Mouse (Mus musculus) liver, postnatal 0 days (tissue): ENCODE results near the gene Slc44a1. TPM values are rescaled to one million over a fixed set of nuclear protein-coding genes. Genes with fewer than 3 reads are reported as not detected.

ENCODE experiments used
- ATAC-seq: fragments of 200-750 bp; cut with Nextera tagmentation; 2 replicates; pipeline ENCODE4 v1.8.0; 2017; ENCODE audit warnings: mild to moderate bottlenecking, moderate library complexity
- DNase-seq: peaks from one replicate; pipeline ENCODE4 v3.0.0-alpha.2; 2016
- H3K27ac ChIP-seq: fragments of 300-500 bp; sonication (generic); 2 replicates; pipeline ENCODE4 v1.5.1; 2014; ENCODE audit warnings: antibody characterized with exemption, moderate library complexity, mild to moderate bottlenecking, low read depth
- H3K27me3 ChIP-seq: fragments of 300-500 bp; sonication (generic); 2 replicates; pipeline ENCODE4 v1.6.1; 2014; ENCODE audit warnings: low read length, control low read depth, mixed read lengths; ENCODE audit not compliant: insufficient read depth
- H3K36me3 ChIP-seq: fragments of 300-500 bp; sonication (generic); replicated peaks from 2 replicates; pipeline ENCODE4 v1.6.1; 2014; ENCODE audit warnings: mild to moderate bottlenecking, control low read depth, low read length, moderate library complexity, mixed read lengths; ENCODE audit not compliant: insufficient read depth
- H3K4me1 ChIP-seq: fragments of 300-500 bp; sonication (generic); 2 replicates; pipeline ENCODE4 v1.6.1; 2014; ENCODE audit warnings: antibody characterized with exemption, mild to moderate bottlenecking, control low read depth; ENCODE audit not compliant: insufficient read depth
- H3K4me2 ChIP-seq: fragments of 300-500 bp; sonication (generic); 2 replicates; pipeline ENCODE4 v1.6.1; 2014; ENCODE audit warnings: low read depth, mild to moderate bottlenecking, low read length, moderate library complexity, mixed read lengths
- H3K4me3 ChIP-seq: fragments of 300-500 bp; sonication (generic); 2 replicates; pipeline ENCODE4 v1.5.1; 2014; ENCODE audit warnings: low read depth, low read length
- H3K9ac ChIP-seq: fragments of 300-500 bp; sonication (generic); replicated peaks from 2 replicates; pipeline ENCODE4 v1.6.1; 2014; ENCODE audit warnings: mild to moderate bottlenecking, moderate library complexity
- H3K9me3 ChIP-seq: fragments of 300-500 bp; sonication (generic); 2 replicates; pipeline ENCODE4 v1.6.1; 2016; ENCODE audit warnings: mild to moderate bottlenecking, control low read depth, low read length, mixed read lengths
- CTCF ChIP-seq: sonication (generic); IDR thresholded peaks from 2 replicates; pipeline ENCODE4 v1.5.1; 2016; ENCODE audit warnings: antibody characterized with exemption, low read depth
- EP300 ChIP-seq: IDR thresholded peaks from 2 replicates; pipeline ENCODE4 v1.6.1; 2016; ENCODE audit warnings: antibody characterized with exemption, low read depth, mild to moderate bottlenecking
- WGBS: fragments of 180-500 bp; shearing (Covaris S2); extraction: QIAGEN DNeasy Blood & Tissue Kit; methylation state at CpG from one replicate; pipeline ENCODE4 v1.1.7; 2014; ENCODE audit not compliant: insufficient replicate concordance; 5-methylcytosine and 5-hydroxymethylcytosine counted together
- polyA plus RNA-seq: library from polyadenylated mRNA; unstranded; fragments of >200 nt; fragmentation: Nextera tagmentation; extraction: Ambion mirVana; gene quantifications from 2 replicates; pipeline ENCODE4 v1.2.1, GENCODE M21; 2015

Slc44a1 gene
- polyA plus RNA-seq, 1 experiment from 2014 or later, result 11.6 TPM

DNA sequence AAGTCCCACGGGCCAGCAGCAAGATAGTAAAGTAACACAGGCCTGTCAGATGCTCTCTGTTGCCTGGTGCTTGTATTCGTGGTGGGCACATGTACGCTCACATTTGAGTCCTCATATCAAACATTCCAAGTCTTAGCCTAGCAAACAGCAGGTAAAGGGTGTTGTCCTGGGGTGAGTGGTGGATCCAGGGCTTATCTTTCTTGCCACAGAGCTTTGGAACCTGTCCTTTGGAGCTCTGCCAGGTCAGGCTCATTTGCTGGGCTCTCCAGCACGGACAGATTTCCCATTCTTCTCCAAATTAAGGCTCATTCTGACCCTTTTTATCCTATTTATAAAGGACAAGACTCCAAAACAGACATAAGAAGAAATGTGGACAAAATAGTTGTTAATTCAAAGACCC is 149.9 kb downstream of the Slc44a1 start:
- Histone ChIP-seq H3K4me1 (peaks cover 7% of the 10 kb centered on the region), H3K27ac (no peak overlapping the region), H3K4me2 (no peak overlapping the region), H3K4me3 (no peak overlapping the region), H3K27me3 (no peaks in the 10 kb centered on the region), H3K36me3 (no peaks in the 10 kb centered on the region), H3K9ac (no peak overlapping the region), H3K9me3 (no peaks in the 10 kb centered on the region)
- TF ChIP-seq EP300 (no peak), CTCF (no peak)
- peak; percentile 41 for DNase-seq
- ATAC-seq, result no peak
- 52% methylated on average over 4 of the region's 4 CpGs for WGBS

DNA sequence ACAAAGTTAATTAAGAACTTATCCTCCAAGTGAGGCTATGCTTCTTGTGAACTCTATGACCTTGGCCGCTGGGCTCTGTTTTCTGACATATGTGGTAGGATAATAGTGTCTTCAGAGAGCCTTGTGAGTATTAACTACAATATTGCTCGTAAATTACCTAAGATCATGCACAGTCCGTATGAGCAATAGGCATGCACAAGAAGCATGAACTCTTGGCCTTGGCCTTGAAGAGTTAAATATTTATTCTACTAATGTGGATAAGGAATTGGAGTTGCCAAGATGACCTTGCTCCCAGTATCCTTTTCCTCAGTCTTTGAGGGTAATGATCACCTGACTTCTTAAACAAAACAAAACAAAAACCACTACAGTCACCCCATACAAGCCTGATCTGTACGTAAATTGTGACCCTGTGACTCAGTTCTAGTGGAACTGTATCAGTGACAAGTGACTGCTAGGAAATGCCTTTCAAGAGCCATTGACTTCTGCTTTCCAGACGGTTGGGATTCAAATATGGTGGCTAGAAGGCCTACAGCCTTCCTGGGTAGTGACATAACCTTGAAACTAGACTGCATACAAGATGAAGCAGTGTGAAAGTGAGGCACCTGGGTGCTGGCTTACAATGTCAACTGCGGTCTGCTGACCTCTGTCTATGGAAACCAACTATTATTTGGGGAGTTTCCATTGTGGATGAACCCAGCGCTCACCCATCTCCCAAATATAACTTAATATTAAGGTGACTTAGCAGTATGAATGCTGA is 150.7 kb downstream of the Slc44a1 start:
- no peaks in the 10 kb centered on the region for H3K36me3 ChIP-seq
- peaks cover 7% of the 10 kb centered on the region for H3K4me1 ChIP-seq
- H3K4me3 ChIP-seq, result no peak overlapping the region
- H3K9me3 ChIP-seq, result no peaks in the 10 kb centered on the region
- no peak overlapping the region for H3K4me2 ChIP-seq
- TF ChIP-seq CTCF, result no peak
- TF ChIP-seq EP300, result no peak
- H3K27ac ChIP-seq, result no peak overlapping the region
- H3K27me3 ChIP-seq, result no peaks in the 10 kb centered on the region
- H3K9ac ChIP-seq, result no peak overlapping the region
- ATAC-seq (no peak), DNase-seq (no peak)
- WGBS, result 64% methylated on average over 7 of the region's 7 CpGs

DNA sequence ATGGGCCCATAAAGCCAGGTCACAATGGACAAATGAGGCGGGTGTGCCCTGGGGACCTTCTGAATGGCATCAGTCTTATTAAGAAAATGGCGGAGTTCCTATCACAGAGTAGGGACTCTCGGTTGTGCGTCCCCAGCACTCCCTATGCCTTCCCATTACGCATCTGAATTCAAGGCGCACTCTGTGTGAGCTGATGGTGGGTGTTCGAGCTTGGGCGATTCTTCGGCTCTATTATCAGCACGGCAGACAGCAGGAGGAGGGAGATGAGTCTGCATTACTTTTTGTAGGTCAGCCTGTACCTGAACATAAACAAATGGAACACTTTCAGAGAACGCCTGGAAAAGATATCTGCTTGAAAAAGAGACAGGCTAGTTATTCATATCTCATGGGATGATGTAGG is 151.3 kb downstream of the Slc44a1 start:
- ATAC-seq, result no peak
- Histone ChIP-seq H3K4me3 (no peak overlapping the region), H3K27me3 (no peaks in the 10 kb centered on the region), H3K36me3 (no peaks in the 10 kb centered on the region), H3K4me2 (no peak overlapping the region), H3K9me3 (no peaks in the 10 kb centered on the region), H3K4me1 (peaks cover 11% of the 10 kb centered on the region), H3K9ac (no peak overlapping the region), H3K27ac (no peak overlapping the region)
- no peak for TF ChIP-seq EP300
- TF ChIP-seq CTCF, result no peak
- no peak for DNase-seq
- 80% methylated on average over 11 of the region's 11 CpGs for WGBS

DNA sequence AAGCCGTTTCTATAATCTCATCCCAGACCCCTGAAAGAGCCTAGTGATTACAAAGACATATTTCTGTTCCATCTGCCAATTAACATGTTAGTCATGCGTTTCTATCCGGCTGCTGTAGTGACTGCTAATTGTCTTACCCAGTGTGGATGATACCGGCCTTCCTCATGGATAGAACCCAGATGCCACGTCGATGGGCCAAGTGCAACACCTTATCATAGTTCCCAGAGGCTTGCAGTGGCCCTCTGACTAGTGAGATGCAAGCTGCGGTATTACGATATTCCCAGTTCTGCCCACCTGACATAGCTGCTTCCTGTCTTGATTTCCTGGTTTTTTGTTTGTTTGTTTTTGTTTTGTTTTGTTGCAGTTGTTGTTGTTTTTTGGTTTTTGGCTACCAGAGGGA is 151.7 kb downstream of the Slc44a1 start:
- Histone ChIP-seq H3K27me3 (no peaks in the 10 kb centered on the region), H3K4me2 (no peak overlapping the region), H3K9ac (no peak overlapping the region), H3K4me3 (no peak overlapping the region), H3K9me3 (no peaks in the 10 kb centered on the region), H3K27ac (peak overlapping the region; percentile 48; the same call in 1 of the 2 replicates), H3K4me1 (peaks cover 12% of the 10 kb centered on the region), H3K36me3 (no peaks in the 10 kb centered on the region)
- TF ChIP-seq CTCF, result no peak
- TF ChIP-seq EP300, result no peak
- WGBS, result 75% methylated on average over 8 of the region's 8 CpGs
- DNase-seq, result no peak
- no peak for ATAC-seq

DNA sequence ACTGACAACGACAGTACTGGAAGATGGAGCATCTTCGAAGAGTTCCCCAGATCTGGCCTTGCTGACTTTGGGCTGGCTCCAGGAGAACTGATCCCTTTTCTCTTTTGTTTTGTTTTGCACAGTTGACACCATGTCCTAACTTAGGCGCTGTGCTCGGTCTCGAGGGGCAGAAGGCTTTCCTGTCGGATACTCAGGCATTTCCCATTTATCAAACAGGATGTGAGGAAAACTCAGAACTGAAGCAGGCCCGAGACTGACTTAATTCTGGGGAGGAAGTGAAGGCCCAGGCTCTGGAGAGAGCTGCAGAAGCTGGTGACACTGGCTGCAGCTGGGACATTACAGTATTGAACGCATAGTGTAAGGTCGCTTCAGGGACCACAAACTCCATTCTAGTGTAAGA is 152.2 kb downstream of the Slc44a1 start:
- Histone ChIP-seq H3K4me1 (peaks cover 15% of the 10 kb centered on the region), H3K9ac (no peak overlapping the region), H3K27me3 (no peaks in the 10 kb centered on the region), H3K36me3 (no peaks in the 10 kb centered on the region), H3K9me3 (no peaks in the 10 kb centered on the region), H3K4me2 (no peak overlapping the region), H3K27ac (peak overlapping the region; percentile 48; the same call in 1 of the 2 replicates), H3K4me3 (no peak overlapping the region)
- ATAC-seq (no peak), DNase-seq (no peak)
- TF ChIP-seq CTCF, result no peak
- 0 out of 2 replicates have a peak, but pooled peaks have one; percentile 24 for TF ChIP-seq EP300
- 45% methylated on average over 9 of the region's 9 CpGs for WGBS

DNA sequence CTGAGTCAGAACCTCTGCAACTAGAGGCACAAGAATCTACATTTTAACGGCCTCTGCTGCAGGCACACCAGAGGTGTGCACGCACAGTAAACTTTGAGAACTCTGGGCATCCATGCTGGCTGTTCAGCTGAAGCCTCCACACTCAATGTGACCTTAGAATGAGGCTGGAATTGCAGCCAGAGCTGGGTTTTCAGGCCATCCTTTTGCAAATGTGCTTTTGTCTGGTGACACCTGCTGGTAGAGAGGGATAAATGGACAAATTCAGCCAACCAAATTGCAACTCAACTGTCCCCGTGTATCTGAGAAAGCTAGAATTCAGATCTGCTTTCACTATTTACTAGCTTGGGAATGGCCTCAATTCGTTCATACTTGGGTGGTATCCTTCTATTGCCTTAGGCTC is 154.0 kb downstream of the Slc44a1 start:
- Histone ChIP-seq H3K4me2 (no peak overlapping the region), H3K4me1 (peaks cover 15% of the 10 kb centered on the region), H3K27me3 (no peaks in the 10 kb centered on the region), H3K4me3 (no peak overlapping the region), H3K27ac (peak overlapping the region; percentile 64; the same call in 1 of the 2 replicates), H3K9ac (no peak overlapping the region), H3K36me3 (no peaks in the 10 kb centered on the region), H3K9me3 (no peaks in the 10 kb centered on the region)
- 22% methylated on average over 4 of the region's 4 CpGs for WGBS
- no peak for ATAC-seq
- TF ChIP-seq EP300 (no peak), CTCF (peak; percentile 87)
- DNase-seq, result peak; percentile 29
